Mouse (Mus musculus) megakaryocyte progenitor cell, adult 5-6 weeks (primary cell): ENCODE measurements at regions not wholly inside any gene's neighbourhood (a gene's known extent, or its start where the extent isn't known, plus 50 kb on each side); places are given as distances from the start of the nearest gene placed in this dataset.

Experiments
- ATAC-seq: replicated peaks from 2 replicates; pipeline ENCODE4 v1.8.0; 2016; ENCODE audit warnings: mild to moderate bottlenecking, moderate TSS enrichment, inconsistent platforms; ENCODE audit not compliant: poor library complexity

DNA sequence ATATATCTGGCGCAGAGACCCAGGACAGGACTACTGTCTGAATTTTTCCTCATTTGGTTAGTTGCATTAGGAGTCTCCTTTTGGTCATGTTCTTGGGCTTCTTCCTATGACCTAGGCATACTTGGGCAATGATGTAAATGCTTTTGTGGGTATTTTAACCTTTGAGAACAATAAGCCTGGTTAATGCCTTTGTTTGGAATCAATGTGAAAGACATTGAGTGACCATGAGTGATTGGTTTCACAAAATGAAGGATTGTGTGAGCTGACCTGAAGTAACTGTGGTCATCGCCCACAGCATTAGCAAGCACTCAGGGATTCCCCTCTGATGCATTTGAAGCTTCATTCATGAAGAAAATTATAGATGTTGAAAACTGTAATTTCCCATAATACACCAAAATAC is 61.9 kb upstream of the Abcb5 start:
- ATAC-seq = no peak

DNA sequence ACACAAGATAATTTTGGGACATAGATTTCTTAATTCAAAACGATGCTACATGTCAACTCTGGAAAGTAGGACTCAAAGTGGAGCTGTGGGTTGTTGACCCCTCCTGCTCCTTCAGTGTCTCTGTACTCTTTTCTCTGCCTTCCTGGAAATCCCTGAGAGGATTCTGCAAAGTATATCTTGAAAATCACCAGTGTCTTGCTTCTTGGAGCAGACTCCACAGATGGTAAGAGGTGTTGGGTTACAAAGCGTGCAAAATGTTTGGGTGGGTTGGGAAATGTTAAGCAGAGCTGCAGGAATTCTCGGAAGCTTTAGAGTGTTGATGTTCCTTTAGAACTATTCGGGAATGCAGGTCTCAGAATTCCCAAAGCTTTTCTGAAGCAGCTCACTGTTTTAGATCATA is 61.5 kb upstream of the Abcb5 start:
- no peak for ATAC-seq

DNA sequence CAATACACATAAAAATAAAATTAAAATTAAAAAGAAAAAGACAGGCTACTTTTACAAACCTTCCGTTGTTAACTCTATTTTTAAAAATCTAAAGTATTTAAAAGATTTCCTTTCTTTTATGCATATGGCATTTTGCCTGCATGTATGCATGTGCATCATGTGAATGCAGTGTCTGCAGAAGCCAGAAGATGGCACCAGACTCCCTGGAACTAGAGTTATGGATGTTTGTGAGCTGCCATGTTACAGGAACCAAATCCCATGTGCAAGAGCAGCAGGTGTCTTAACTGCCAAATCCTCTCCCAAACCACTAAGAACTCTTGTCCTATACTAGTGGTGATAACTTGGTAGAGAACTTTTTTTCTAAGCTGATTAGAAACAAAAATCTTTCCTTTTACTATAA is 60.1 kb upstream of the Abcb5 start:
- peak; percentile 100 for ATAC-seq

DNA sequence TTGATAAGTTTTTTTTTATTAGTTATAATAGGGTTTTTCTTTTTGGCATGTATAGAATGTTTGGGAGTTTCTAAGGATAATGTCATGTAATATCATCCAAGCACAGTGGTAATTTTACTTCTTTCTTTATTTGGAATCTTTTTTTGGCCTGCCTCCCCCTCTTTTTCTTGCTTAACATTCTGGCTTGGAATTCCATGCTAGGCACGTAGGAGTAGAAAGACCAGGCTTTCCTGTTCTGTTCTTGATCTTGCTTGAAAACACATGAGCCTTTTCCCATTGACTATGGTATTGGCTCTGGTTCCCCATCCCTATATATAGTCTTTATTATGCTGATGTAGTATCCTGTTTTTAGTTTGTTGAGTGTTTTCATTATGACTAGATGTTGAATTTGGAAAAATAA is 57.8 kb upstream of the Abcb5 start:
- ATAC-seq = no peak
